Mouse (Mus musculus) limb, embryonic 13.5 days (tissue): ENCODE results near the gene Pdcl2. TPM values are rescaled to one million over a fixed set of nuclear protein-coding genes. Genes with fewer than 3 reads are reported as not detected.

Experiments
- ATAC-seq: fragments of 200-750 bp; cut with Nextera tagmentation; 2 replicates; pipeline ENCODE4 v1.8.0; 2017; ENCODE audit warnings: low read depth, moderate number of reproducible peaks, moderate TSS enrichment; ENCODE audit not compliant: low FRiP score
- H3K27ac ChIP-seq: fragments of 300-500 bp; sonication (generic); 2 replicates; pipeline ENCODE4 v1.5.1; 2015; ENCODE audit warnings: inconsistent platforms, mild to moderate bottlenecking, moderate library complexity
- H3K27me3 ChIP-seq: fragments of 300-500 bp; sonication (generic); 2 replicates; pipeline ENCODE4 v1.6.1; 2015; ENCODE audit warnings: mild to moderate bottlenecking, inconsistent platforms
- H3K36me3 ChIP-seq: fragments of 300-500 bp; sonication (generic); 2 replicates; pipeline ENCODE4 v1.6.1; 2015; ENCODE audit warnings: inconsistent platforms, mild to moderate bottlenecking, moderate library complexity
- H3K4me1 ChIP-seq: fragments of 300-500 bp; sonication (generic); 2 replicates; pipeline ENCODE4 v1.6.1; 2015; ENCODE audit warnings: inconsistent platforms
- H3K4me2 ChIP-seq: fragments of 300-500 bp; sonication (generic); replicated peaks from 2 replicates; pipeline ENCODE4 v1.6.1; 2015; ENCODE audit warnings: inconsistent platforms, mild to moderate bottlenecking, moderate library complexity
- H3K4me3 ChIP-seq: fragments of 300-500 bp; sonication (generic); 2 replicates; pipeline ENCODE4 v1.5.1; 2015; ENCODE audit warnings: moderate library complexity, mild to moderate bottlenecking, inconsistent platforms
- H3K9ac ChIP-seq: fragments of 300-500 bp; sonication (generic); 2 replicates; pipeline ENCODE4 v1.6.1; 2015; ENCODE audit warnings: mild to moderate bottlenecking, inconsistent platforms
- H3K9me3 ChIP-seq: fragments of 300-500 bp; sonication (generic); 2 replicates; pipeline ENCODE4 v1.6.1; 2016; ENCODE audit warnings: inconsistent platforms
- WGBS: fragments of 180-500 bp; shearing (Covaris S2); methylation state at CpG from one replicate; pipeline ENCODE4 v1.1.7; 2015; 5-methylcytosine and 5-hydroxymethylcytosine counted together
- polyA plus RNA-seq: library from polyadenylated mRNA; unstranded; fragments of >200 nt; fragmentation: Nextera tagmentation; extraction: Ambion mirVana; gene quantifications from 2 replicates; pipeline ENCODE4 v1.2.1, GENCODE M21; 2015

The Pdcl2 gene
- polyA plus RNA-seq, 1 experiment from 2014 or later = not detected

DNA sequence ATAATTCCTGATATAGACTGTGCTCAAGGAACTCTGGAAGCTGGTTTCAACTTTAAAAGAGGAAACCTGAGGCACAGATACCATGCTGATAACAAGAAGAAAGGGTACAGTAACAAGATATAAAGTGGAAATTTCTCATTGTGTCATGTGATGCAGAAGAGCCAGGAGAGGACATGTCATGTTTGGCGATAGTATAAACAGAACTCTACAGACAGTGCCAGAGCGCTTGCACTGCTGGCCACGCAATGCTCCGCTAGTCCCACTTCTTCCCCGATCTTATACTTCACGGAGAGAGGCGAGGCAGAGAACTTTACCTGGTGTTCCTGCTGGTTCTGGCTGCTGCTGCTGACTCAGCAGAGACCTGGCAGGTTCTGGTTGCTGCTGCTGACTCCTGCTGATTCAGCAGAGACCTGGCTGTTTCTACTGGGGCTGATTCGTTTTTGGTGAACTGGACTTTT, 41.7 kb downstream of the Pdcl2 start:
- no peaks in the 10 kb centered on the region for H3K9me3 ChIP-seq
- H3K36me3 ChIP-seq = no peaks in the 10 kb centered on the region; the same call in 1 of the 2 replicates
- H3K27ac ChIP-seq = no peak overlapping the region
- no peak overlapping the region for H3K4me2 ChIP-seq
- no peaks in the 10 kb centered on the region for H3K4me1 ChIP-seq
- 83% methylated on average over 8 of the region's 8 CpGs for WGBS
- H3K4me3 ChIP-seq = no peak overlapping the region
- H3K9ac ChIP-seq = no peak overlapping the region; the same call in 1 of the 2 replicates
- no peak for ATAC-seq
- no peaks in the 10 kb centered on the region for H3K27me3 ChIP-seq

DNA sequence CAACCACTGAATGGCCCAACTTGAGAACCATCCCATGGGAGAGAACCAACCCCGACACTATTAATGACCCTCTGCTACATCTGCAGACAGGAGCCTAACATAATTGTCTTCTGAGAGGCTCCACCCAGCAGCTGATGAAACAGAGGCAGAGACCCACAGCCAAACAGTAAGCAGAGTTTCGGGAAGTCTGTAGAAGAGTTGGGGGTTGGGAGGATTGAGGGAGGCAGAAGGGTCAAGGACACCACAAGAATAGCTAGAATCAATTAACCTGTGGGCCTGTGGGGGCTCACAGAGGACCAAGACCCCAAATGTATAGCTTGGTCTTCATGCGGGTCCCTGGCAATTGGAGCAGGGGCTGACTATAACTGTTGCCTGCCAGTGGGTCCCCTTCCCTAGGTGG, 42.7 kb downstream of the Pdcl2 start:
- Histone ChIP-seq H3K36me3 (no peaks in the 10 kb centered on the region; the same call in 1 of the 2 replicates), H3K4me3 (no peak overlapping the region), H3K27me3 (no peaks in the 10 kb centered on the region), H3K9ac (no peak overlapping the region), H3K4me1 (no peaks in the 10 kb centered on the region), H3K4me2 (no peak overlapping the region), H3K27ac (no peak overlapping the region), H3K9me3 (no peaks in the 10 kb centered on the region)
- ATAC-seq = no peak
- 89% methylated on average over 3 of the region's 3 CpGs for WGBS

DNA sequence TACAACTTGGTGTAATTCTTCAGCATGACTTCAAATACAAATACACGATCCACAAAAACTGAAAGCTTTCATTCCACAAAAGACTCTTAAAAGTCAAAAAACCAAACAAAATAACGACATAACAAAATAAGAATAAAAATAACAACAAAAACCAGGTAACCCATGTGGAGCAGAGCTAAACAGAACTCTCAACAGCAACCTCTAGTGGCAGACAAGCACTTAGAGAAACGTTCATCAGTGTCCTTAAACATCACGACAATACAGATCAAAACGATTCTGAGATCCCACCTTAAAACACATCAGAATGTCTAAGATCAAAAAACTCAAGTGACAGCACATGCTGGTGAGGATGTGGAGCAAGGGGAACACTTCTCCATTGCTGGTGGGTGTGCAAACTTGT, 43.9 kb downstream of the Pdcl2 start:
- Histone ChIP-seq H3K36me3 (no peaks in the 10 kb centered on the region; the same call in 1 of the 2 replicates), H3K9ac (no peak overlapping the region), H3K9me3 (no peaks in the 10 kb centered on the region), H3K27me3 (no peaks in the 10 kb centered on the region), H3K4me3 (no peak overlapping the region), H3K4me2 (no peak overlapping the region), H3K4me1 (peaks cover 3% of the 10 kb centered on the region), H3K27ac (no peak overlapping the region)
- ATAC-seq = no peak
- 75% methylated on average over 5 of the region's 5 CpGs for WGBS

DNA sequence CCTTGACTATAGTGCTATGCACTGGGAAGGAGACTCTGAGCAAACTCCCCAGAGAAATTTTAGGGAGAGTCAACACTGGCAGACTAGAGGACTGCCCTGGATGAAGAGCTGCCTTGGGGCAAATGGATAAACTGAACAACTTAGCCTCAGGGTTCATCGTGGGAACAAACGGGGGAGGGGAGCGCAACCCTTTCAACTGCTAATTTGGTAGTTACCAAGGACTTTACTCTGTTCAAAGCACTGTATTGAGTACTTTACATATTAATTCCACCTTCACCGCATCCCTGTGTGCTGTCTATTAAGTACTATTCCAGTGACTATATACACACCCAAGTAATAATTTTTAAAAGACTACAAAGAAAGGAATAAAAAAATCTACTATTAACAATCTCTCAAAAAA, 45.3 kb downstream of the Pdcl2 start:
- H3K9me3 ChIP-seq = no peaks in the 10 kb centered on the region
- no peak overlapping the region for H3K4me2 ChIP-seq
- peaks cover 6% of the 10 kb centered on the region for H3K4me1 ChIP-seq
- no peak overlapping the region for H3K4me3 ChIP-seq
- WGBS = 64% methylated on average over 4 of the region's 4 CpGs
- no peaks in the 10 kb centered on the region for H3K27me3 ChIP-seq
- H3K9ac ChIP-seq = no peak overlapping the region
- no peaks in the 10 kb centered on the region; the same call in 1 of the 2 replicates for H3K36me3 ChIP-seq
- no peak for ATAC-seq
- H3K27ac ChIP-seq = no peak overlapping the region

DNA sequence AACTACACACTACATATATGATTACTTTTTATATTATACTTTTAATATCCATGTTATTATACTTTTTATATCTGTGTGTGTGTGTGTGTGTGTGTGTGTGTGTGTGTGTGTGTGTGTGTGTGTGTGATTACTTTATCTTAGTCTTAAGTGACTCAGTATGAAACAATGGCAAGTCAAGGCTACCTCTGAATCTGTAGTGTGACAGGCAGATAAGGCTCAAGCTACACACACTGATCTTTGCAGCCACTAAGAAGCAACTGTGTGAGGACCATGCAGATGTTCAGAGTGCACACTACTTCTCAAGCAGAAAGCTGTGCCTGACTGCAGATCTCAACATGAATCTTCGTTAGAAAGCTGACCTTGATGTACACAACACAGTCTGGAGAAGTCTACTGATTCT, 47.1 kb downstream of the Pdcl2 start:
- Histone ChIP-seq H3K27ac (no peak overlapping the region), H3K27me3 (no peaks in the 10 kb centered on the region), H3K4me2 (no peak overlapping the region), H3K4me1 (peaks cover 10% of the 10 kb centered on the region), H3K36me3 (no peaks in the 10 kb centered on the region), H3K9ac (no peak overlapping the region), H3K9me3 (no peaks in the 10 kb centered on the region), H3K4me3 (no peak overlapping the region)
- WGBS = 92% methylated on average over 1 of the region's 1 CpGs
- no peak for ATAC-seq

DNA sequence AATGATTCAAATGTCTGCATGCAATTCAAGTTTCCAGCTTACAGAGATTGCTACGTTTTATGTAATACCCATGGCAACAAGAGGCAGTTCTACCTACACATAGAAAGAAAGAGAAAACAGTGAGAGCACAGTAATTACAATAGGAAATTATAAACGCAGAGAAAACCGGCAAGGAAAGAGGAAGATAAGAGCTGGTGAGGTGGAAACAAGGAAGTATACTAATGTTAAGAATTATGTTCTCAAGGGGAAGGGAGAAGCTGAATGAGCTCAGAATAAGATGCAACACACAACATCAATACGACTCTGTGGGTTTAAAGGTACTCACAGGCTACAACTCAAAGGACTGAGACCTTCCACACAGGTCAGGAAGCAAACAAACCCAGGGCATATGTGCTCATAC, 56.0 kb downstream of the Pdcl2 start:
- Histone ChIP-seq H3K27me3 (no peaks in the 10 kb centered on the region), H3K27ac (no peak overlapping the region), H3K4me3 (no peak overlapping the region), H3K4me2 (no peak overlapping the region), H3K4me1 (no peaks in the 10 kb centered on the region), H3K36me3 (peaks cover 12% of the 10 kb centered on the region; the same call in 1 of the 2 replicates), H3K9me3 (no peaks in the 10 kb centered on the region), H3K9ac (no peak overlapping the region)
- 84% methylated on average over 4 of the region's 4 CpGs for WGBS
- ATAC-seq = no peak

Other genes with a start within 250 kb of the Pdcl2 start
- 35.5 and 36.9 TPM in 2 replicates for gene Srd5a3, start 190.9 kb downstream of the Pdcl2 start, polyA plus RNA-seq
- gene Tmem165, start 147.3 kb downstream of the Pdcl2 start, polyA plus RNA-seq = 108 and 111 TPM in 2 replicates
- gene Clock, start 26.4 kb downstream of the Pdcl2 start, polyA plus RNA-seq = 13.9 and 16.5 TPM in 2 replicates
- 1.4 and 2.1 TPM in 2 replicates for gene Nmu, start 32.6 kb upstream of the Pdcl2 start, polyA plus RNA-seq
- not detected in 2 replicates for gene Gm7271, start 152.9 kb upstream of the Pdcl2 start, polyA plus RNA-seq
- gene Exoc1, start 198.2 kb upstream of the Pdcl2 start, polyA plus RNA-seq = 36.4 and 36.8 TPM in 2 replicates